Mouse (Mus musculus) heart, postnatal 0 days (tissue): Measurements from ENCODE around the gene Npr1.

Experiments used
- CTCF ChIP-seq: IDR thresholded peaks from 2 replicates; pipeline ENCODE4 v1.5.1; 2016; ENCODE audit warnings: antibody characterized with exemption, control low read depth, low read depth
- EP300 ChIP-seq: IDR thresholded peaks from 2 replicates; pipeline ENCODE4 v1.6.1; 2016; ENCODE audit warnings: antibody characterized with exemption, low read depth

GRCm38 (mm10) chr3:90400993-90401392 is 64.7 kb downstream of the Npr1 start:
- TF ChIP-seq CTCF = no peak
- TF ChIP-seq EP300 = no peak
